Mouse (Mus musculus) erythroid progenitor cell, adult 5-6 weeks (primary cell): ENCODE data around the gene Sirt2. TPM values are rescaled to one million over a fixed set of nuclear protein-coding genes. Genes with fewer than 3 reads are reported as not detected.

Experiments
- ATAC-seq: replicated peaks from 2 replicates; pipeline ENCODE4 v1.8.0; 2016; ENCODE audit warnings: moderate number of reproducible peaks, mild to moderate bottlenecking, moderate TSS enrichment, inconsistent platforms; ENCODE audit not compliant: poor library complexity, low FRiP score, severe bottlenecking
- total RNA-seq, 2 experiments: library from RNA; stranded (forward) in 1 of 2; stranded (reverse) in 1 of 2; fragments of 150-400 nt in 1 of 2; fragments of 186-747, 209-891 nt in 1 of 2; gene quantifications; 2 replicates each; pipeline versions ENCODE4 v1.2.3 to v1.2.4; 2015 to 2017; ENCODE audit warnings: low replicate concordance in 2 of 2

Gene Sirt2
- total RNA-seq, 2 experiments from 2014 or later, result 3.6 to 40.2 TPM

DNA sequence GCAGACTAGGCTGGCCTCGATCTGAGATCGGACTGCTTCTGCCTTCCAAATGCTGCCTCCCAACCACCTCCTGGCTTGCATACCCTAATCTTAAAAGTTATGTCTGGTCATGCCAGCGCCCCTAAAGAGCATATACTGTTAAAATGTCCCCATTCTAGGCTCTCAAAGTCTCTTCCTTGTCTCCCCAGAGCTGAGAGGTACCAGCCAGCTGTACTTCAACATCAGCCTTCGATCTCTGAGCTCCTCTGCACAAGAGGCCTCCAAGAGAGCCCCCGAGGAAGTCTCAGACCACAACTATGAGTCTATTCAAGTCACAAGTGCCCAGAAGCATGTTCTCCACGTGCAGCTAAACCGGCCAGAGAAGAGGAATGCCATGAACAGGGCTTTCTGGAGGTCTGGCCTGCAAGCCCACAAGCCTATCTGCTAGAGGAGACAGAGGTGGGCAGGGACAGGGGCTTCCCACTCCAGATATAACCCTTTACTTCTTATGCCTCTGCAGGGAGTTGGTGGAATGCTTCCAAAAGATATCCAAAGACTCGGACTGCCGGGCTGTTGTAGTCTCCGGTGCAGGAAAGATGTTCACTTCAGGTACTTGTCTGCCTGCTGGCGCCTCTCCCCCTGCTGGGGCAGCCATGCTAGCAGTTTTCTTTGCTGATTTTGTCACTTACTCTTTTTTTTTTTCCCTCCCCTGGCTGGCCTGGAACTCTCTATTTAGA is 59.3 kb downstream of the Sirt2 start:
- peak; percentile 42; the same call in 1 of the 2 replicates for ATAC-seq

DNA sequence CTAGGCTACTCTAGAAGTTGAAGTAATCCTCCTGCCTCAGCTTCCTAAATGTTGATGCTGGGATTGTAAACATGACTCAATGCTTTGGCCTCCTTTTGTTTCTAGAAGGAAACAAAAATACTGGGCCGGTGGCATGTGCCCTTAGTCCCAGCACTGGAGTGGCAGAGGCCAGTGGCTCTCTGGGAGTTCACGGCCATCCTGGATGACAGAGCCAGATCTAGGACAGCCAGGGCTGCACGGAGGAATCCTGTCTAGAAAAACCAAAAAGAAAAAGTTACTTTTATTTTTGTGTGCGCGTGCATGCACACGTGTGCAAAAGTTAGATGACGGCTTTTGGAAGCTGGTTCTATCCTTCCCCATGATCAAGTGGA is 59.9 kb downstream of the Sirt2 start:
- no peak for ATAC-seq

DNA sequence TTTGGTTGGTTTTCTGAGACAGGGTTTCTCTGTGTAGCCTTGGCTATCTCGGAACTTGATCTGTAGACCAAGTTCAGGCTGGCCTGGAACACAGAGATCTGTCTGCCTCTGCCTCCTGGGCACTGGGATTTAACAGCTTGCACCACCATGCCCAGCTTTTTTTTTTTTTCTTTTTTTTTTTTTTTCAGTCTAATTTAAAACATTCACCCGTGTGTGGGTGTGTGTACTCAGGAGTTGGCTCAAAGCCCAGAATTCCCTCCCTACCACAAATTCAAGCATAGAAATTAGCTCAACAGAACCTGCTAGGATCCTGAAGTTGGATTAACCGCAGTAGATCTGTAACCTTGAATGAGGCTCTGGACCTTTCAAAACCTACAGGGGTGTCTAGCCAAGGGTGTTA is 60.8 kb downstream of the Sirt2 start:
- ATAC-seq, result no peak

DNA sequence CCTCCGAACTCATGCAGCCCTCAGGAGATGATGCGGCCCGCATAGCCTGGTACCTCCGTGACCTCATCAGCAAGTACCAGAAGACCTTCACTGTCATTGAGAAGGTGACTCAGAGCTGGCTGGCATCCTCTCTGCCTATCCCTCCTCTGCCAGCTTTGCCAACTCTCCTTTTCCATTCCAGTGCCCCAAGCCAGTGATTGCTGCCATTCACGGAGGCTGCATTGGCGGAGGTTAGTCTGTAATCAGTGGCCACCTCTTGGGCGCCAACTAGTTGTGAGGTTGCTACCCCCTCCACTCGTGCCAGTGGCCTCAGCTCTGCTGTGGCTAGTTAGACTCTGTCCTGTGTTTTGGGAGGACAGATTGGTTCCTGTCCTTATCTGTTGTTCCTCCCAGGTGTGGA is 63.3 kb downstream of the Sirt2 start:
- ATAC-seq, result no peak

DNA sequence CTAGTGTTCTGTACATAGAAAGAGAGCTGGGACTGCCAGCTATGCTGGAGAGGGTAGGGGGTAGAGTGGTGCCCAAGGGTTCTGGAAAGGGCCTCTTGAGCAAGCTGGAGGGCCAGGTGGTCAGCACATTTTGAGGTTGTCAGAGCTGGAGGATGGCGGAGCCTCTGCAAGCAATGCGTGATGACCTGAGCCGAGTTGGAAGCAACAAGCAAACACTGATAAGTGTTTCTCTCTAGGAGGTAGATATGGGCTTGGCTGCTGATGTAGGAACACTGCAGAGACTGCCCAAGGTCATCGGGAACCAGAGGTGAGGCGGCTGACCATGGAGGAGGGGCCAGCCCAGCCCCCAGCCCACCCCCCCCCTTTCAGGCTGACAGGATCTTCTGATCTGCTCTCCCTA is 64.4 kb downstream of the Sirt2 start:
- ATAC-seq, result no peak

DNA sequence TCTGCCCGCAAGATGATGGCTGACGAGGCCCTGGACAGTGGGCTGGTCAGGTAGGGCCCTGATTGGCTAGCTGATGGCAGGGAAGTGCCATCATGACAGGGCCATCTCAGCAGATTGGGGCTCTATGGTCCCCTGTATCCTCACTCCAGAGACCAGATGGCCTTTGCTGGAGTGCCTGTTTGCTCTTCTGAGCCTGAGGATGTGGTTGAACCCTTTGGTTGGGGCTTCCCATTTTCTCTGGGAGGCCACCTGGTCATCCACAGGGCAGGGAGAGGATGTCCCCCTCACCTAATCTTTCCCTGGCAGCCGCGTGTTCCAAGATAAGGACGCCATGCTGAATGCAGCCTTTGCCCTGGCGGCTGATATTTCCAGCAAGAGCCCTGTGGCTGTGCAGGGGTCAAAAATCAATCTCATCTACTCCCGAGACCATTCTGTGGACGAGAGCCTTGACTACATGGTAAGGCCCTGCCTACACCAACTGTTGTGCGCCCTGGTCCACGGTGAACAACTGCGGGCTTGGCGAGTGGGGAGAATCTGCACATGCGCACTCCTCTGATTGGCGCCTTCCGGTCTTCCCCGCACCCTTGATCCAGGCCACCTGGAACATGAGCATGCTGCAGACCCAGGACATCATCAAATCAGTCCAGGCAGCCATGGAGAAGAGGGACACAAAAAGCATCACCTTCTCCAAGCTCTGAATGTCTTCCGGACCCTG is 65.0 kb downstream of the Sirt2 start:
- no peak; the same call in 1 of the 2 replicates for ATAC-seq

DNA sequence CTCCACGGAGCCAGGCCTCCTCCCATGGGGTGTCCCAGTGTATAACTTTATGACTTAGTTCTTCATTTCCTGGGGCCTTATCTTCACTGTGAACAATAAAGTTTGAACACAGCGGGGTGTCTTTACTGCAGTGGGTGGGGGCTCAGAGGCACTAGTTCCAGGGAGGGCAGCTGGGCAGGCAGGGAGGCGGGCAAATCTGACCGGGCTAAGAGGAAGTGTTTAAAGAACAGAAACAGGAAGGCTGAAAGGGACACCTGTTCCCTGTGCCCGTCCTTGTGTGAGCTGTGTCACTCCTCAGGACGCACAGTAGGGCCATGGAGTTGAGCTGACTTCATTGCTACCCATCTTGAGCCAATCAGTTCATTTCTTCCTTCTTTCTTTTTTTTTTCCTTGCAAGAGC is 65.6 kb downstream of the Sirt2 start:
- no peak for ATAC-seq

DNA sequence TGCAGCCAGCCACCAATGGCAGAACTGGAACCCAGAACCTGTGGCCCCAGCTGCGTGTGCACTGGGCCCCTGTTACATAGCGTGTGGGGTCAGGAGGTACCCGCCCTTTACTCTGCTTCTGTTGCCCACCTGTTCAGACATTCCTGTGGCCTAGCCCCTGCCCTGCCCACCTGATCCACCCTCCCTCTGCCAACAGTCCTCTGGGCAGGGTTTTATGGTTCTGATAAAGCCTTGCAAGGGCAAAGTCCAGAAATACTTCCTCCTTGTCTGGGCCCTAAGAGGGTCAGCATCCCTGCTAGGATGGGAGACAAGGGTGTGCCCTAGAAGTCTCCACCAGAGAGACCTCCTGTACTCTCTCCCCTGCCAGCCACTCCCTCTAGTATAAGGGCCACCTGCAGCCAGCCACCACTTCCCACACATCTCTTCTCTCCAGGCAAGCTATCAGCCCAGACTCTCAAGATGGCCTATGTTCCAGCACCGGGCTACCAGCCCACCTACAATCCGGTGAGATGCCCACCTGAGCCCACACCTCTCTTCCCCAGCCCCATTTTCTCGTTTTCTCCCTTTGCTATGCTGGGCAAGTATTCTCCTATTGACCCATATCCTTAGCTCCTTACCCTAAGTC is 67.3 kb downstream of the Sirt2 start, which contains the start of gene Lgals4:
Gene Lgals4 (plus strand): TSS at position 132 of the 625 bp plus-strand sequence.
- ATAC-seq, result no peak

DNA sequence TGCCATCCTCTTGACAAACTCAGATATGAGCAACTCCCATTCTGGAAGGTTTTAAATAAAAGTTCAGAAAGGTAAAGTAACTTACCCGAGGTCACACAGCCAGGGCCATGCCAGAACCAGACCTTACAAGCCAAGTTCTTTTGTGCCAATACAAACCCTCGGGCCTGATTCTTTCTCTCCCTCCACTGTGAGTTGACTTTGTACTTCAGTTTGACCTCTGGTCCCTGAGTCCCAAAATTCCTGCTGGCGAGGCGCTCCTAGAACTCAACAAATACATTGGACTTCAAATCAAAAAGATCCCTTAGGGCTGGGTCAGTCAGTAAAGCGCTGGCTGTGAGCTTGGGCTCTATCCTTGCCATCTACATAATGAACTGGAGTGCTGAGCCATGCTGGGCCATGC is 70.4 kb downstream of the Sirt2 start:
- ATAC-seq, result no peak

Other genes starting within 250 kb of the Sirt2 start
- gene Ifnl3, start 243.9 kb upstream of the Sirt2 start, total RNA-seq (2015; ENCODE audit: low replicate concordance), result not detected in 2 replicates
- not detected in 2 replicates for gene Ifnl3, start 243.9 kb upstream of the Sirt2 start, total RNA-seq (2017; ENCODE audit: low replicate concordance)
- not detected in 2 replicates for gene Sycn, start 225.8 kb upstream of the Sirt2 start, total RNA-seq (2015; ENCODE audit: low replicate concordance)
- not detected in 2 replicates for gene Sycn, start 225.8 kb upstream of the Sirt2 start, total RNA-seq (2017; ENCODE audit: low replicate concordance)
- gene Nccrp1, start 219.5 kb upstream of the Sirt2 start, total RNA-seq (2015; ENCODE audit: low replicate concordance), result not detected in 2 replicates
- not detected in 2 replicates for gene Nccrp1, start 219.5 kb upstream of the Sirt2 start, total RNA-seq (2017; ENCODE audit: low replicate concordance)
- 15.9 and 29.6 TPM in 2 replicates for gene Samd4b, start 168.6 kb upstream of the Sirt2 start, total RNA-seq (2015; ENCODE audit: low replicate concordance)
- 8.0 and 20.2 TPM in 2 replicates for gene Samd4b, start 168.6 kb upstream of the Sirt2 start, total RNA-seq (2017; ENCODE audit: low replicate concordance)
- 7.6 and 9.6 TPM in 2 replicates for gene Pak4, start 168.6 kb upstream of the Sirt2 start, total RNA-seq (2015; ENCODE audit: low replicate concordance)
- gene Pak4, start 168.6 kb upstream of the Sirt2 start, total RNA-seq (2017; ENCODE audit: low replicate concordance), result 2.1 and 5.9 TPM in 2 replicates
- gene Acp7, start 135.4 kb upstream of the Sirt2 start, total RNA-seq (2015; ENCODE audit: low replicate concordance), result not detected in 2 replicates
- not detected in 2 replicates for gene Acp7, start 135.4 kb upstream of the Sirt2 start, total RNA-seq (2017; ENCODE audit: low replicate concordance)
- not detected in 2 replicates for gene Fbxo27, start 73.9 kb upstream of the Sirt2 start, total RNA-seq (2015; ENCODE audit: low replicate concordance)
- 1.4 TPM in 1 of 2 replicates, not detected in the other for gene Fbxo27, start 73.9 kb upstream of the Sirt2 start, total RNA-seq (2017; ENCODE audit: low replicate concordance)
- 2.5 TPM in 1 of 2 replicates, not detected in the other for gene Fbxo17, start 49.9 kb upstream of the Sirt2 start, total RNA-seq (2015; ENCODE audit: low replicate concordance)
- 1.3 TPM in 1 of 2 replicates, not detected in the other for gene Fbxo17, start 49.9 kb upstream of the Sirt2 start, total RNA-seq (2017; ENCODE audit: low replicate concordance)
- gene Mrps12, start 24.9 kb upstream of the Sirt2 start, total RNA-seq (2015; ENCODE audit: low replicate concordance), result 12.6 and 27.2 TPM in 2 replicates
- gene Mrps12, start 24.9 kb upstream of the Sirt2 start, total RNA-seq (2017; ENCODE audit: low replicate concordance), result 16.2 and 17.5 TPM in 2 replicates
- 1.3 and 6.1 TPM in 2 replicates for gene Sars2, start 24.7 kb upstream of the Sirt2 start, total RNA-seq (2015; ENCODE audit: low replicate concordance)
- gene Sars2, start 24.7 kb upstream of the Sirt2 start, total RNA-seq (2017; ENCODE audit: low replicate concordance), result 0.39 and 4.4 TPM in 2 replicates
- gene Ccer2, start 10.6 kb upstream of the Sirt2 start, total RNA-seq (2015; ENCODE audit: low replicate concordance), result not detected in 2 replicates
- not detected in 2 replicates for gene Ccer2, start 10.6 kb upstream of the Sirt2 start, total RNA-seq (2017; ENCODE audit: low replicate concordance)
- gene Nfkbib, start 777 bp downstream of the Sirt2 start, total RNA-seq (2015; ENCODE audit: low replicate concordance), result 8.3 and 12.2 TPM in 2 replicates
- 4.8 and 5.5 TPM in 2 replicates for gene Nfkbib, start 777 bp downstream of the Sirt2 start, total RNA-seq (2017; ENCODE audit: low replicate concordance)
- gene Rinl, start 22.2 kb downstream of the Sirt2 start, total RNA-seq (2015; ENCODE audit: low replicate concordance), result 4.3 and 8.8 TPM in 2 replicates
- 5.4 and 19.4 TPM in 2 replicates for gene Rinl, start 22.2 kb downstream of the Sirt2 start, total RNA-seq (2017; ENCODE audit: low replicate concordance)
- 215 and 258 TPM in 2 replicates for gene Hnrnpl, start 41.8 kb downstream of the Sirt2 start, total RNA-seq (2015; ENCODE audit: low replicate concordance)
- 202 and 252 TPM in 2 replicates for gene Hnrnpl, start 41.8 kb downstream of the Sirt2 start, total RNA-seq (2017; ENCODE audit: low replicate concordance)
- gene Ech1, start 58.5 kb downstream of the Sirt2 start, total RNA-seq (2015; ENCODE audit: low replicate concordance), result 34.2 and 61.2 TPM in 2 replicates
- gene Ech1, start 58.5 kb downstream of the Sirt2 start, total RNA-seq (2017; ENCODE audit: low replicate concordance), result 10.6 and 14.1 TPM in 2 replicates
- not detected in 2 replicates for gene Lgals4, start 67.1 kb downstream of the Sirt2 start, total RNA-seq (2015; ENCODE audit: low replicate concordance)
- gene Lgals4, start 67.1 kb downstream of the Sirt2 start, total RNA-seq (2017; ENCODE audit: low replicate concordance), result 0.91 and 1.5 TPM in 2 replicates
- gene Lgals7, start 97.1 kb downstream of the Sirt2 start, total RNA-seq (2015; ENCODE audit: low replicate concordance), result not detected in 2 replicates
- gene Lgals7, start 97.1 kb downstream of the Sirt2 start, total RNA-seq (2017; ENCODE audit: low replicate concordance), result not detected in 2 replicates
- not detected in 2 replicates for gene Capn12, start 114.7 kb downstream of the Sirt2 start, total RNA-seq (2015; ENCODE audit: low replicate concordance)
- 1.2 TPM in 1 of 2 replicates, not detected in the other for gene Capn12, start 114.7 kb downstream of the Sirt2 start, total RNA-seq (2017; ENCODE audit: low replicate concordance)
- 170 and 189 TPM in 2 replicates for gene Actn4, start 195.6 kb downstream of the Sirt2 start, total RNA-seq (2015; ENCODE audit: low replicate concordance)
- 173 and 197 TPM in 2 replicates for gene Actn4, start 195.6 kb downstream of the Sirt2 start, total RNA-seq (2017; ENCODE audit: low replicate concordance)
- gene Eif3k, start 215.1 kb downstream of the Sirt2 start, total RNA-seq (2015; ENCODE audit: low replicate concordance), result 83.8 and 161 TPM in 2 replicates
- 81.5 and 115 TPM in 2 replicates for gene Eif3k, start 215.1 kb downstream of the Sirt2 start, total RNA-seq (2017; ENCODE audit: low replicate concordance)
- 13.0 and 23.1 TPM in 2 replicates for gene Map4k1, start 215.3 kb downstream of the Sirt2 start, total RNA-seq (2015; ENCODE audit: low replicate concordance)
- gene Map4k1, start 215.3 kb downstream of the Sirt2 start, total RNA-seq (2017; ENCODE audit: low replicate concordance), result 7.3 and 7.9 TPM in 2 replicates